Mouse (Mus musculus) MEL (cell line): ENCODE results near the gene Tubg2. TPM values are rescaled to one million over a fixed set of nuclear protein-coding genes. Genes with fewer than 3 reads are reported as not detected.

Experiments
- DNase-seq: peaks from one replicate; pipeline ENCODE4 v3.0.0; 2011; ENCODE audit warnings: low read depth, low spot score
- H3K27ac ChIP-seq: 2 replicates; pipeline ENCODE4 v1.5.1; 2012; ENCODE audit warnings: low read depth, mild to moderate bottlenecking, control low read depth, low read length, moderate library complexity; ENCODE audit not compliant: control insufficient read depth
- H3K27me3 ChIP-seq, 2 experiments: fragments of 150-350 bp in 1 of 2; sonication (generic) in 1 of 2; 2 replicates each; pipeline ENCODE4 v1.6.1; 2012; ENCODE audit warnings: low read length in 2 of 2, mild to moderate bottlenecking in 2 of 2, improper control_type of control experiment in 1 of 2, moderate library complexity in 1 of 2; ENCODE audit not compliant: insufficient read depth in 2 of 2, control insufficient read depth in 1 of 2
- H3K36me3 ChIP-seq, 2 experiments: 2 replicates each; pipeline ENCODE4 v1.6.1; 2012 to 2014; ENCODE audit warnings: low read length in 2 of 2, improper control_type of control experiment in 1 of 2, inconsistent platforms in 1 of 2, mild to moderate bottlenecking in 1 of 2; ENCODE audit not compliant: insufficient read depth in 2 of 2, control insufficient read depth in 1 of 2
- H3K4me1 ChIP-seq, 2 experiments: fragments of 150-350 bp in 1 of 2; sonication (generic) in 1 of 2; 2 replicates each; pipeline ENCODE4 v1.6.1; 2012; ENCODE audit warnings: low read length in 2 of 2, improper control_type of control experiment in 1 of 2, mild to moderate bottlenecking in 1 of 2; ENCODE audit not compliant: insufficient read depth in 2 of 2, control insufficient read depth in 1 of 2
- H3K4me3 ChIP-seq, 2 experiments: fragments of 150-350 bp in 1 of 2; sonication (generic) in 1 of 2; 2 replicates each; pipeline ENCODE4 v1.5.1; 2012; ENCODE audit warnings: low read depth in 2 of 2, low read length in 2 of 2, mild to moderate bottlenecking in 2 of 2, moderate library complexity in 2 of 2, control low read depth in 1 of 2, improper control_type of control experiment in 1 of 2; ENCODE audit not compliant: control insufficient read depth in 1 of 2, insufficient read depth in 1 of 2
- H3K79me2 ChIP-seq: 2 replicates; pipeline ENCODE4 v1.6.1; 2012; ENCODE audit warnings: mild to moderate bottlenecking, low read length, moderate library complexity; ENCODE audit not compliant: control insufficient read depth, poor library complexity, insufficient read depth
- H3K9ac ChIP-seq: 2 replicates; pipeline ENCODE4 v1.6.1; 2012; ENCODE audit warnings: low read depth, mild to moderate bottlenecking, control low read depth, low read length, moderate library complexity; ENCODE audit not compliant: control insufficient read depth, poor library complexity, severe bottlenecking
- H3K9me3 ChIP-seq: fragments of 150-350 bp; sonication (generic); replicated peaks from 2 replicates; pipeline ENCODE4 v1.6.1; 2012; ENCODE audit warnings: mild to moderate bottlenecking, low read length, improper control_type of control experiment, moderate library complexity; ENCODE audit not compliant: insufficient read depth
- CTCF ChIP-seq, 3 experiments: IDR thresholded peaks in 2 of 3; conservative IDR thresholded peaks in 1 of 3; 2 replicates each; pipeline ENCODE4 v1.5.1; 2011 to 2012; ENCODE audit warnings: low read length in 3 of 3, low read depth in 2 of 3, mild to moderate bottlenecking in 2 of 3, improper control_type of control experiment in 1 of 3, inconsistent platforms in 1 of 3, mixed read lengths in 1 of 3, moderate library complexity in 1 of 3; ENCODE audit not compliant: control insufficient read depth in 1 of 3, insufficient read depth in 1 of 3, poor library complexity in 1 of 3, severe bottlenecking in 1 of 3
- GATA1 ChIP-seq: IDR thresholded peaks from 2 replicates; pipeline ENCODE4 v1.6.1; 2011; ENCODE audit warnings: low read depth, low read length, improper control_type of control experiment
- HCFC1 ChIP-seq: IDR thresholded peaks from 2 replicates; pipeline ENCODE4 v1.6.1; 2012; ENCODE audit warnings: low read depth, mild to moderate bottlenecking, inconsistent platforms, low read length, improper control_type of control experiment, moderate library complexity
- JUND ChIP-seq: IDR thresholded peaks from 2 replicates; pipeline ENCODE4 v1.6.1; 2011; ENCODE audit warnings: low read depth, mild to moderate bottlenecking, improper control_type of control experiment, low read length
- RAD21 ChIP-seq: IDR thresholded peaks from 2 replicates; pipeline ENCODE4 v1.6.1; 2011; ENCODE audit warnings: mild to moderate bottlenecking, low read depth, low read length, improper control_type of control experiment
- RCOR1 ChIP-seq: IDR thresholded peaks from 2 replicates; pipeline ENCODE4 v1.6.1; 2012; ENCODE audit warnings: low read depth, mild to moderate bottlenecking, inconsistent platforms, low read length, improper control_type of control experiment
- SIN3A ChIP-seq: IDR thresholded peaks from 2 replicates; pipeline ENCODE4 v1.6.1; 2012; ENCODE audit warnings: low read length, improper control_type of control experiment, inconsistent platforms
- TAL1 ChIP-seq: IDR thresholded peaks from 2 replicates; pipeline ENCODE4 v1.6.1; 2012; ENCODE audit warnings: mild to moderate bottlenecking, inconsistent platforms, low read length, moderate library complexity, mixed read lengths
- TBP ChIP-seq: IDR thresholded peaks from 2 replicates; pipeline ENCODE4 v1.8.0; 2011; ENCODE audit warnings: low read depth, low read length, improper control_type of control experiment
- UBTF ChIP-seq: IDR thresholded peaks from 2 replicates; pipeline ENCODE4 v1.6.1; 2012; ENCODE audit warnings: low read depth, mild to moderate bottlenecking, inconsistent platforms, low read length, improper control_type of control experiment, moderate library complexity, borderline replicate concordance; ENCODE audit not compliant: insufficient read depth
- ZC3H11A ChIP-seq: IDR thresholded peaks from 2 replicates; pipeline ENCODE4 v1.6.1; 2012; ENCODE audit warnings: low read depth, mild to moderate bottlenecking, inconsistent platforms, low read length, improper control_type of control experiment
- ZKSCAN1 ChIP-seq: IDR thresholded peaks from 2 replicates; pipeline ENCODE4 v1.6.1; 2012; ENCODE audit warnings: low read depth, mild to moderate bottlenecking, inconsistent platforms, low read length, improper control_type of control experiment, moderate library complexity
- ZMIZ1 ChIP-seq: IDR thresholded peaks from 2 replicates; pipeline ENCODE4 v1.6.1; 2012; ENCODE audit warnings: low read depth, mild to moderate bottlenecking, inconsistent platforms, low read length, improper control_type of control experiment, moderate library complexity
- polyA plus RNA-seq, 2 experiments: library from polyadenylated mRNA; stranded (reverse) in 1 of 2; unstranded in 1 of 2; fragments of >175 nt in 1 of 2; fragments of >200 nt in 1 of 2; gene quantifications; 2 replicates each; pipeline versions ENCODE4 v1.2.1 to v1.2.4; 2012; ENCODE audit warnings: low replicate concordance in 2 of 2, low read depth in 1 of 2; ENCODE audit not compliant: insufficient read length in 2 of 2, insufficient read depth in 1 of 2, missing spikeins in 1 of 2
- total RNA-seq: library from RNA; depleted of rRNA; stranded (reverse); fragments of 300-350 nt; gene quantifications from 2 replicates; pipeline ENCODE4 v1.2.3, GENCODE M21; 2012

Tubg2 gene
- total and polyA plus RNA-seq, 3 experiments, result not detected

DNA sequence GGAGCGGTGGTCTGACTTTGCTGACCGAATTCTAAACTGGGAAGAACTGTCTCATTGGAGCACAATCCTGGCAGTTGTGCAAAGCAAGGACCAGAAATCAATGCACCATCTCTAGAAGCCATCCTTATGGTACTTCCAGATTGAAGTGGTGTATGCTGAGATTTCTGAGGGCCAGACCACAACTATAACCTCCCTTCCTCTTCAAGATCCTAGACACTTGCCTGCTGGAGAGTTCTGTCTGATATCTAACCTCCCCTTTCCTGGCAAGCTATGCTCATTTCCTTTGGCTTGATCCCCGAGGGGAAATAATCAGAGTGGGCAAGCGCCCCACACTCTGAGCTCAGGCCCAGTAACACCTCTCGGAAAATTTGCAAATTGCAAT, 16.7 kb downstream of the Tubg2 start:
- H3K4me1 ChIP-seq, result peaks cover 0 to 19% of the 10 kb centered on the region in 2 experiments; a peak in 2 of 4 replicates

GRCm38 (mm10) chr11:101173112-101173511, 17.4 kb downstream of the Tubg2 start:
- Histone ChIP-seq H3K9ac (no peak overlapping the region), H3K4me1 (peaks cover 0 to 19% of the 10 kb centered on the region in 2 experiments; a peak in 2 of 4 replicates), H3K79me2 (no peaks in the 10 kb centered on the region; the same call in 1 of the 2 replicates)
- DNase-seq, result no peak
- TF ChIP-seq RCOR1 (no peak), HCFC1 (no peak), UBTF (no peak), ZKSCAN1 (no peak), TBP (no peak), RAD21 (no peak), SIN3A (no peak), CTCF (IDR thresholded peaks at IDR 0.05 in 2 of 3, conservative IDR thresholded peaks at IDR 0.05 in 1 of 3; ENCODE audit: control insufficient read depth in 1 of 3, insufficient read depth in 1 of 3, low read depth in 2 of 3, low read length in 3 of 3, poor library complexity in 1 of 3, severe bottlenecking in 1 of 3) (no peak), ZMIZ1 (no peak), GATA1 (no peak)
- TF ChIP-seq, all 39 proteins: peak for 0
- Histone ChIP-seq H3K27ac (no peak overlapping the region), H3K27me3 (peaks cover 0 to 4% of the 10 kb centered on the region in 2 experiments; a peak in 2 of 4 replicates), H3K4me3 (no peak overlapping the region), H3K9me3 (no peaks in the 10 kb centered on the region), H3K36me3 (peaks cover 0 to 6% of the 10 kb centered on the region in 2 experiments; a peak in 2 of 4 replicates)

More for the DNA sequence above, 16.7 kb downstream of the Tubg2 start:
- peak overlapping the region; percentile 51 to 69 for H3K4me3 ChIP-seq
- TF ChIP-seq TAL1 (peak; percentile 41), JUND (no peak), ZC3H11A (no peak), RCOR1 (peak; percentile 99)
- no peak overlapping the region for H3K27ac ChIP-seq
- peak overlapping the region; percentile 60 for H3K9ac ChIP-seq
- peak; percentile 71 for DNase-seq
- peaks cover 0 to 6% of the 10 kb centered on the region in 2 experiments; a peak in 2 of 4 replicates for H3K36me3 ChIP-seq
- H3K79me2 ChIP-seq, result no peaks in the 10 kb centered on the region; the same call in 1 of the 2 replicates
- no peaks in the 10 kb centered on the region for H3K9me3 ChIP-seq
- peaks cover 0 to 4% of the 10 kb centered on the region in 2 experiments; a peak in 2 of 4 replicates for H3K27me3 ChIP-seq
